Mouse (Mus musculus) kidney, postnatal 14 days (tissue): ENCODE data around the gene Cog5.

Experiments used
- DNase-seq: peaks from one replicate; pipeline ENCODE4 v3.0.0; 2022; ENCODE audit warnings: mixed read lengths

Cog5 gene

GRCm38 (mm10) chr12:31896295-31896694 lies 241.6 kb downstream of the Cog5 start:
- DNase-seq: no peak

GRCm38 (mm10) chr12:31896986-31897385 lies 242.3 kb downstream of the Cog5 start:
- DNase-seq: no peak

GRCm38 (mm10) chr12:31897456-31897855 lies 242.8 kb downstream of the Cog5 start:
- DNase-seq: no peak

GRCm38 (mm10) chr12:31900391-31900914 lies 245.8 kb downstream of the Cog5 start:
- no peak for DNase-seq

- DNase-seq: no peak
Measured at GRCm38 (mm10) chr12:31905696-31906551, 251.3 kb downstream of the Cog5 start.

- DNase-seq: no peak
Measured at GRCm38 (mm10) chr12:31907436-31907835, 252.8 kb downstream of the Cog5 start.

GRCm38 (mm10) chr12:31912966-31913551 lies 258.4 kb downstream of the Cog5 start:
- DNase-seq: no peak

GRCm38 (mm10) chr12:31913614-31914013 lies 258.9 kb downstream of the Cog5 start:
- no peak for DNase-seq

GRCm38 (mm10) chr12:31916691-31917090 lies 262.0 kb downstream of the Cog5 start:
- no peak for DNase-seq

- DNase-seq: no peak
Measured at GRCm38 (mm10) chr12:31917245-31917644, 262.6 kb downstream of the Cog5 start.

GRCm38 (mm10) chr12:31920464-31921405 lies 266.1 kb downstream of the Cog5 start:
- peak; percentile 24 for DNase-seq

- DNase-seq: no peak
Measured at GRCm38 (mm10) chr12:31924135-31924534, 269.5 kb downstream of the Cog5 start.

- DNase-seq: no peak
Measured at GRCm38 (mm10) chr12:31925343-31925742, 270.7 kb downstream of the Cog5 start.

- DNase-seq: peak; percentile 49
Measured at GRCm38 (mm10) chr12:31926661-31927061, 272.0 kb downstream of the Cog5 start.

- no peak for DNase-seq
Measured at GRCm38 (mm10) chr12:31928498-31928897, 273.8 kb downstream of the Cog5 start.

- DNase-seq: no peak
Measured at GRCm38 (mm10) chr12:31931818-31932217, 277.1 kb downstream of the Cog5 start.

GRCm38 (mm10) chr12:31936657-31937300 lies 282.1 kb downstream of the Cog5 start:
- no peak for DNase-seq

- no peak for DNase-seq
Measured at GRCm38 (mm10) chr12:31937613-31938012, 282.9 kb downstream of the Cog5 start.

- DNase-seq: no peak
Measured at GRCm38 (mm10) chr12:31938391-31938997, 283.8 kb downstream of the Cog5 start.

- DNase-seq: no peak
Measured at GRCm38 (mm10) chr12:31939026-31939425, 284.4 kb downstream of the Cog5 start.

GRCm38 (mm10) chr12:31943020-31943654 lies 288.5 kb downstream of the Cog5 start:
- DNase-seq: no peak
